Mouse (Mus musculus) midbrain, postnatal 0 days (tissue): ENCODE measurements around the gene Arrdc5. TPM values are rescaled to one million over a fixed set of nuclear protein-coding genes. Genes with fewer than 3 reads are reported as not detected.
A peak's percentile ranks its signal among the peaks of the same experiment; 100 is the strongest.

Experiments used
- ATAC-seq: fragments of 200-750 bp; cut with Nextera tagmentation; 2 replicates; pipeline ENCODE4 v1.8.0; 2017; ENCODE audit warnings: moderate number of reproducible peaks, mild to moderate bottlenecking, moderate TSS enrichment, moderate library complexity; ENCODE audit not compliant: low FRiP score
- DNase-seq: peaks from one replicate; pipeline ENCODE4 v3.0.0-alpha.2; 2015; ENCODE audit warnings: low spot score
- H3K27ac ChIP-seq: fragments of 300-500 bp; sonication (generic); 2 replicates; pipeline ENCODE4 v1.5.1; 2014; ENCODE audit warnings: low read depth, mild to moderate bottlenecking, low read length, mixed read lengths
- H3K27me3 ChIP-seq: fragments of 300-500 bp; sonication (generic); 2 replicates; pipeline ENCODE4 v1.6.1; 2014; ENCODE audit warnings: low read length, control low read depth, mixed read lengths; ENCODE audit not compliant: insufficient read depth
- H3K36me3 ChIP-seq: fragments of 300-500 bp; sonication (generic); 2 replicates; pipeline ENCODE4 v1.6.1; 2014; ENCODE audit warnings: low read length, control low read depth, mixed read lengths; ENCODE audit not compliant: insufficient read depth
- H3K4me1 ChIP-seq: fragments of 300-500 bp; sonication (generic); 2 replicates; pipeline ENCODE4 v1.6.1; 2014; ENCODE audit warnings: mild to moderate bottlenecking, control low read depth, antibody characterized with exemption, low read length, mixed read lengths; ENCODE audit not compliant: insufficient read depth
- H3K4me2 ChIP-seq: fragments of 300-500 bp; sonication (generic); 2 replicates; pipeline ENCODE4 v1.6.1; 2014; ENCODE audit warnings: low read depth, mild to moderate bottlenecking, low read length, mixed read lengths; ENCODE audit not compliant: poor library complexity, severe bottlenecking
- H3K4me3 ChIP-seq: fragments of 300-500 bp; sonication (generic); 2 replicates; pipeline ENCODE4 v1.5.1; 2014; ENCODE audit warnings: low read depth, mild to moderate bottlenecking, low read length, moderate library complexity
- H3K9ac ChIP-seq: fragments of 300-500 bp; sonication (generic); replicated peaks from 2 replicates; pipeline ENCODE4 v1.6.1; 2014; ENCODE audit warnings: mild to moderate bottlenecking, low read length, moderate library complexity, mixed read lengths; ENCODE audit not compliant: poor library complexity, severe bottlenecking
- H3K9me3 ChIP-seq: fragments of 300-500 bp; sonication (generic); 2 replicates; pipeline ENCODE4 v1.6.1; 2016; ENCODE audit warnings: low read length, control low read depth
- CTCF ChIP-seq: IDR thresholded peaks from 2 replicates; pipeline ENCODE4 v1.5.1; 2016; ENCODE audit warnings: antibody characterized with exemption, mild to moderate bottlenecking
- WGBS: fragments of 180-500 bp; shearing (Covaris S2); extraction: QIAGEN DNeasy Blood & Tissue Kit; methylation state at CpG from one replicate; pipeline ENCODE4 v1.1.7; 2014; 5-methylcytosine and 5-hydroxymethylcytosine counted together
- polyA plus RNA-seq: library from polyadenylated mRNA; unstranded; fragments of >200 nt; fragmentation: Nextera tagmentation; extraction: Ambion mirVana; gene quantifications from 2 replicates; pipeline ENCODE4 v1.2.1, GENCODE M21; 2015
- total RNA-seq: library from RNA; depleted of rRNA; stranded (reverse); fragments of >200 nt; gene quantifications from 2 replicates; pipeline ENCODE4 v1.2.3, GENCODE M21; 2014

Arrdc5 gene
- total and polyA plus RNA-seq, 2 experiments from 2014 or later: not detected

DNA sequence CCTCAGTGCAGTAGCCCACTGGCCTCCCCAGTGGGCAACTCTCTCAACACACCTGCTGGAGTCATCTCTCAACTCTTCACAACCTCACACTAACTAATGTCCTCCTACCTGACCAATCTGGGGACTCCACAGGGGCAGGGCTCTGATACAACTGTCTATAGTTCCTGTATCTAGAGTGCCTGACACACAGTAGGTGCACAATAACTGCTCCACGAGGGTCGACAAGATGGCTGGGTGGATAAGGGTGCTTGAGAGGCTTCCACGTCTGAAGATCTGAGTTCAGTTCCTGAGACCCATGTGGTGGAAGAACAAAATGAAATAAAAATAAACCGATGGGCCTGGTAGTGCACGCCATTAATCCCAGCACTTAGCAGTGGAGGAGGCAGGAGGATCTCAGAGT is 26.1 kb downstream of the Arrdc5 start:
- Histone ChIP-seq H3K9me3 (no peaks in the 10 kb centered on the region), H3K36me3 (peaks cover 4% of the 10 kb centered on the region; the same call in 1 of the 2 replicates), H3K27me3 (no peaks in the 10 kb centered on the region), H3K4me2 (no peak overlapping the region), H3K4me3 (no peak overlapping the region), H3K4me1 (no peaks in the 10 kb centered on the region; the same call in 1 of the 2 replicates), H3K27ac (no peak overlapping the region), H3K9ac (no peak overlapping the region)
- 88% methylated on average over 5 of the region's 5 CpGs for WGBS
- ATAC-seq (no peak), DNase-seq (no peak)
- TF ChIP-seq CTCF: no peak

DNA sequence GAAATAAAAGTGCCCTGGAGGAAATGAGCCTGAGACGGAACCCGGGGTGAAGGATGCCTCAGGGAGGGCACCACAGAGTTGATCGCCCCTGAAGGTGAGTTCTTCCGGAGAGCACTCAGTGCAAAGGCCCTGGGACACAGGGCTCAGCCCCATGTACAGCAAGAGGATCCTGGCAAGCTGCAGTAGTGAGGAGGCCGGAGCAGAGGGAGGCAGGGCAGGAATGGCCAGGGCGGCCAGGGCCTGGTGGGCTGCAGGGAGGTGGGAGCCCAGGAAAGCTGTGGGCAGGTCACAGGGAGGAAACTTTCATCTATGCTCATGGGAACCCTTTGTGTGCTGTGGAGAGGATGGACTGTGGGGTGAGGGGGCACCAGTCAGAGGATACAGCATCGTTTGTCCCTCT is 26.6 kb downstream of the Arrdc5 start:
- no peak overlapping the region for H3K27ac ChIP-seq
- peaks cover 4% of the 10 kb centered on the region; the same call in 1 of the 2 replicates for H3K36me3 ChIP-seq
- no peak for DNase-seq
- WGBS: 85% methylated on average over 7 of the region's 7 CpGs
- H3K27me3 ChIP-seq: no peaks in the 10 kb centered on the region
- no peaks in the 10 kb centered on the region for H3K9me3 ChIP-seq
- no peaks in the 10 kb centered on the region; the same call in 1 of the 2 replicates for H3K4me1 ChIP-seq
- ATAC-seq: no peak
- TF ChIP-seq CTCF: no peak
- H3K4me3 ChIP-seq: no peak overlapping the region
- H3K9ac ChIP-seq: no peak overlapping the region
- H3K4me2 ChIP-seq: no peak overlapping the region

DNA sequence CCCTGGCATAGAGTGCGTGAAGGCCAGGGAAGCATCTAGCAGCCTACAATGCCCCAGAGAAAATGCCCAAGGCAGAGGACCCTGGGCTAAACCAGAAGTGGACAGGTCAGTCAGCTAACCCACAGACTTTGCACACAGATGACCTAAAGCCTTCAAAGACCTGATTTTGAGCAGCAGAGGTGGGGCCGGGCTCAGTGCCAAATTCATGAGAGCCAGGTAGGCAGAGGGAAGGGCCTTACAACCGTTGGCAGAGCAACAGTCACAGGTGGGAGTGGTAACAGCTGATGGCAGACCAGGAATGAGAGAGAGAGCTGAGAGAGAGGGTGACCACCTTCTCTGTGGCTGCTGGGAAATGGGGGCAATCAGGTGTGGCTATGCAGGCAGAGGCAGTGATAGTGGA is 27.4 kb downstream of the Arrdc5 start:
- H3K4me2 ChIP-seq: no peak overlapping the region

DNA sequence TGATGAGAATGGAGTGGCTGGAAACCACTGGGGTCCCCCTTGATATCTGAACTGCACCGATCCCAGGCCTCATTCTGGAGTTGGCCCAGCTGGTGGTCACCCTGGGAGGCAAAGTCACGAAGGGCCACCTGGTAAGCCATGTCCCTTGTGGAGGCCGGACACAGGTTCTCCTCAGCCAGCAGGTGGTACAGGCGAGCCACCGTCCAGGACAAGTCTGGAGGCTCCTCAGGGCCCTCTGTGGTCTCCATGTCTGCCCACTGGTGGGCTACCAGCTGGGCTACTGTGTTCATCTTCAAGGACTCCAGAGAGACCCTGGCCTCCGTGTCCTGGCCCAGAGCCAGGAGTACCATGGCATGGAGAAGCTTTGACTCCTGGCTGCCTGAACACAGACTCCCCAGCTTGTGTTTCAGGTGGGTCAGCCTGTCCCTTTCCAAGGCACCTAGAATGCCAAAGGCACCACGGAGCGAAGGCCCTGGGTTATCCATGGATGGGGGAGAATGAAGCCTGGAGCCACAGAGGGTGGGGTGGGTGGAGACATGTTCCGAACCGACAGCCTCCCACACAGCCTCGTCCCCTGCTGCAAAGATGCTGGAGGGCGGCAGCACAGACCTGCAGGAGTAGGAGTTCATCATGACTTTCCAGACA is 28.4 kb downstream of the Arrdc5 start:
- 84% methylated on average over 12 of the region's 12 CpGs for WGBS
- H3K27ac ChIP-seq: no peak overlapping the region

More for the DNA sequence above, 27.4 kb downstream of the Arrdc5 start:
- no peak overlapping the region for H3K27ac ChIP-seq
- no peak overlapping the region for H3K4me3 ChIP-seq
- ATAC-seq: no peak
- no peak overlapping the region for H3K9ac ChIP-seq
- peaks cover 4% of the 10 kb centered on the region; the same call in 1 of the 2 replicates for H3K36me3 ChIP-seq
- H3K27me3 ChIP-seq: no peaks in the 10 kb centered on the region
- H3K9me3 ChIP-seq: no peaks in the 10 kb centered on the region
- no peaks in the 10 kb centered on the region; the same call in 1 of the 2 replicates for H3K4me1 ChIP-seq
- no peak for DNase-seq
- 80% methylated on average over 3 of the region's 3 CpGs for WGBS
- TF ChIP-seq CTCF: no peak

DNA sequence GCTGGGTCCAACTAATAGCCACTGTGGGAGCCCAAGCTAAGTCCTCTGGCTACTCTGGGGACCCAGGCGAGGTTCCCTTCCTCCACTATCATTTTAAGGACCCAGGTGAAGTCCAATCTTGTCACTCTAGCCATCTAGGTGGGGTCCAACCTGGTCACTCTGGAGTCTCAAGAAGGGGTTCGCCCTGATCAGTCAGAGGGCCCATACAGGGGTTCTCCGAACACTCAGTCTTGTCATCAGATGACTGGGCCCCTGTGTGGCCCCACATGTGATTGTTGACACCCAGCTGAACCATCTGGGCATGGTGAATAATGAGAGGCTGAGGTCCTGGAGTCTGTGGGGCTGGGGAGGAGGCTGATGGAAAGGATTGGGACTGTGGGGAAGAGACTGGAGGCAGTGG is 30.3 kb downstream of the Arrdc5 start:
- ATAC-seq (peak; percentile 2; the same call in 1 of the 2 replicates), DNase-seq (no peak)
- Histone ChIP-seq H3K27me3 (no peaks in the 10 kb centered on the region), H3K4me2 (peak overlapping the region; percentile 46), H3K9me3 (no peaks in the 10 kb centered on the region), H3K4me1 (no peaks in the 10 kb centered on the region; the same call in 1 of the 2 replicates), H3K36me3 (peaks cover 10% of the 10 kb centered on the region), H3K4me3 (peak overlapping the region; percentile 33; the same call in 1 of the 2 replicates), H3K27ac (peak overlapping the region; percentile 67), H3K9ac (peak overlapping the region; percentile 54; the same call in 1 of the 2 replicates)
- no peak for TF ChIP-seq CTCF
- WGBS: 75% methylated on average over 3 of the region's 3 CpGs

More for the DNA sequence above, 28.4 kb downstream of the Arrdc5 start:
- H3K4me3 ChIP-seq: no peak overlapping the region
- no peak overlapping the region for H3K9ac ChIP-seq
- no peaks in the 10 kb centered on the region; the same call in 1 of the 2 replicates for H3K4me1 ChIP-seq
- ATAC-seq (no peak), DNase-seq (no peak)
- peaks cover 4% of the 10 kb centered on the region; the same call in 1 of the 2 replicates for H3K36me3 ChIP-seq
- no peaks in the 10 kb centered on the region for H3K27me3 ChIP-seq
- H3K9me3 ChIP-seq: no peaks in the 10 kb centered on the region
- H3K4me2 ChIP-seq: no peak overlapping the region
- no peak for TF ChIP-seq CTCF

DNA sequence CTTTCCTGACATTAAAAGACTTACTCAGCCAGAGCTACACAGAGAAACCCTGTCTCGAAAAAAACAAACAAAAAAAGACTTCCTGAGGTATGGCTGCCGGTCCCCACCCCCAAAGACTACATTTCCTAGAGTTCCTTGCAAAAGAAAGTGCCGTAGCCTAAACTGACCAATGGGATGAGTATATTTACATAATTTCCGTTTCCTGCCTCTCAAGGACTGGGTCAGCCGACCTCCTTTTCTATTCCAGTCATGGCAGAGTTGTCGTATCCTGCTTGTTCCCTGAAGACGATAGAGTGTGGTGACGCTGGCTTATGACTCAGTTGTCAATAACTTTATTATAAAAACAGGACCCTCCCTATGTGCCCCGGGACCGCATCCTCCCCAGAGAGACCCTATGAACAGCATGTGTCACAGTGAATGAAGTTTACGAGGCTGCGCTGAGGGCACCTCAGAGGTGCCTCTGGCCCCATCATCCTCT is 30.9 kb downstream of the Arrdc5 start:
- Histone ChIP-seq H3K4me3 (peak overlapping the region; percentile 33), H3K9ac (peak overlapping the region; percentile 54; the same call in 1 of the 2 replicates), H3K27me3 (no peaks in the 10 kb centered on the region), H3K27ac (peak overlapping the region; percentile 67), H3K36me3 (peaks cover 11% of the 10 kb centered on the region), H3K4me1 (no peaks in the 10 kb centered on the region; the same call in 1 of the 2 replicates), H3K9me3 (no peaks in the 10 kb centered on the region), H3K4me2 (peak overlapping the region; percentile 46)
- 20% methylated on average over 12 of the region's 12 CpGs for WGBS
- ATAC-seq: peak; percentile 88
- no peak for TF ChIP-seq CTCF
- peak; percentile 92 for DNase-seq
